Mouse (Mus musculus) fat pad, adult 2 months (tissue): Measurements from ENCODE around the gene Nop9.

Experiments used
- DNase-seq: peaks from one replicate; pipeline ENCODE4 v3.0.0-alpha.2; 2011; ENCODE audit warnings: low read depth, low spot score; ENCODE audit errors: extremely low read depth

Nop9 gene

GRCm38 (mm10) chr14:55769087-55769703 lies 23.7 kb downstream of the Nop9 start:
- no peak for DNase-seq

GRCm38 (mm10) chr14:55776711-55777110 lies 31.2 kb downstream of the Nop9 start:
- DNase-seq, result no peak

GRCm38 (mm10) chr14:55777176-55777575 lies 31.7 kb downstream of the Nop9 start:
- no peak for DNase-seq

GRCm38 (mm10) chr14:55777806-55778205 lies 32.3 kb downstream of the Nop9 start:
- no peak for DNase-seq

GRCm38 (mm10) chr14:55778686-55779085 lies 33.2 kb downstream of the Nop9 start:
- DNase-seq, result no peak

GRCm38 (mm10) chr14:55779656-55780055 lies 34.2 kb downstream of the Nop9 start:
- no peak for DNase-seq

- no peak for DNase-seq
Observed at GRCm38 (mm10) chr14:55780736-55781135, 35.2 kb downstream of the Nop9 start.

GRCm38 (mm10) chr14:55781310-55781709 lies 35.8 kb downstream of the Nop9 start:
- no peak for DNase-seq

- no peak for DNase-seq
Observed at GRCm38 (mm10) chr14:55782361-55782960, 37.0 kb downstream of the Nop9 start.

- no peak for DNase-seq
Observed at GRCm38 (mm10) chr14:55783171-55783957, 37.9 kb downstream of the Nop9 start.

- no peak for DNase-seq
Observed at GRCm38 (mm10) chr14:55783958-55784235, 38.4 kb downstream of the Nop9 start, which contains the start of gene Adcy4. Gene Adcy4 (minus strand): TSS chr14:55784095.

GRCm38 (mm10) chr14:55785195-55785594 lies 39.7 kb downstream of the Nop9 start:
- no peak for DNase-seq

GRCm38 (mm10) chr14:55787731-55788130 lies 42.2 kb downstream of the Nop9 start:
- no peak for DNase-seq

GRCm38 (mm10) chr14:55788256-55789050 lies 43.0 kb downstream of the Nop9 start, which contains the start of gene Ripk3:
Gene Ripk3 (minus strand): TSS chr14:55788865.
- no peak for DNase-seq

- DNase-seq, result no peak
Observed at GRCm38 (mm10) chr14:55793461-55793860, 48.0 kb downstream of the Nop9 start.

- DNase-seq, result no peak
Observed at GRCm38 (mm10) chr14:55793946-55794345, 48.5 kb downstream of the Nop9 start.

GRCm38 (mm10) chr14:55795380-55796163 lies 50.1 kb downstream of the Nop9 start:
- no peak for DNase-seq
